Mouse (Mus musculus): ENCODE measurements around the gene Camk2d. TPM values are rescaled to one million over a fixed set of nuclear protein-coding genes. Genes with fewer than 3 reads are reported as not detected.

Camk2d gene
- polyA plus RNA-seq (2015; fragmentation: Nextera tagmentation; extraction: Ambion mirVana), result 15.3 and 20.6 TPM in 2 replicates

GRCm38 (mm10) chr3:126596086-126596485 is at the start of gene Camk2d:
Gene Camk2d, plus strand, starts transcription at chr3:126596302.

Other genes with a start within 250 kb of the Camk2d start
- 0.21 and 0.31 TPM in 2 replicates for gene Arsj, start 232.6 kb upstream of the Camk2d start, polyA plus RNA-seq (2015; fragmentation: Nextera tagmentation; extraction: Ambion mirVana)